Mouse (Mus musculus): Measurements from ENCODE around the gene 4933402J07Rik.

Gene 4933402J07Rik

GRCm38 (mm10) chr8:87563553-87563952 lies at the start of gene 4933402J07Rik:
4933402J07Rik (plus strand) TSS chr8:87563853.
- no peak for DNase-seq

GRCm38 (mm10) chr8:87517132-87517531 lies 46.5 kb upstream of the 4933402J07Rik start:
- DNase-seq, result no peak

- DNase-seq, result no peak
These were observed 38.6 kb upstream of the 4933402J07Rik start for GRCm38 (mm10) chr8:87525006-87525405.

- DNase-seq, result no peak
These were observed 32.5 kb upstream of the 4933402J07Rik start for GRCm38 (mm10) chr8:87531176-87531575.

GRCm38 (mm10) chr8:87533476-87533875 lies 30.2 kb upstream of the 4933402J07Rik start:
- DNase-seq, result no peak

GRCm38 (mm10) chr8:87534846-87535245 lies 28.8 kb upstream of the 4933402J07Rik start:
- no peak for DNase-seq

GRCm38 (mm10) chr8:87536615-87537329 lies 26.9 kb upstream of the 4933402J07Rik start:
- DNase-seq, result peak; percentile 83

GRCm38 (mm10) chr8:87539829-87540394 lies 23.7 kb upstream of the 4933402J07Rik start:
- no peak for DNase-seq

- DNase-seq, result no peak
These were observed 13.8 kb upstream of the 4933402J07Rik start for GRCm38 (mm10) chr8:87549881-87550280.

GRCm38 (mm10) chr8:87552801-87553200 lies 10.9 kb upstream of the 4933402J07Rik start:
- DNase-seq, result no peak

GRCm38 (mm10) chr8:87560801-87561200 lies 2.9 kb upstream of the 4933402J07Rik start:
- no peak for DNase-seq

GRCm38 (mm10) chr8:87569203-87569602 lies 5.5 kb downstream of the 4933402J07Rik start:
- DNase-seq, result no peak

GRCm38 (mm10) chr8:87569706-87570563 lies 6.3 kb downstream of the 4933402J07Rik start:
- no peak for DNase-seq

GRCm38 (mm10) chr8:87570564-87570855 lies 6.9 kb downstream of the 4933402J07Rik start:
- DNase-seq, result no peak

- DNase-seq, result peak; percentile 32
These were observed 7.2 kb downstream of the 4933402J07Rik start for GRCm38 (mm10) chr8:87570880-87571279.

- DNase-seq, result peak; percentile 65
These were observed 30.6 kb downstream of the 4933402J07Rik start for GRCm38 (mm10) chr8:87594272-87594671.

- no peak for DNase-seq
These were observed 39.1 kb downstream of the 4933402J07Rik start for GRCm38 (mm10) chr8:87602731-87603130.

GRCm38 (mm10) chr8:87609110-87609509 lies 45.5 kb downstream of the 4933402J07Rik start:
- DNase-seq, result no peak

GRCm38 (mm10) chr8:87609651-87610192 lies 46.1 kb downstream of the 4933402J07Rik start:
- no peak for DNase-seq

- no peak for DNase-seq
These were observed 50.0 kb downstream of the 4933402J07Rik start for GRCm38 (mm10) chr8:87613701-87614100.

- no peak for DNase-seq
These were observed 55.5 kb downstream of the 4933402J07Rik start for GRCm38 (mm10) chr8:87619118-87619517.

- no peak for DNase-seq
These were observed 55.9 kb downstream of the 4933402J07Rik start for GRCm38 (mm10) chr8:87619529-87619928.

GRCm38 (mm10) chr8:87620225-87620624 lies 56.6 kb downstream of the 4933402J07Rik start:
- no peak for DNase-seq
